Mouse (Mus musculus) liver, postnatal 0 days (tissue): ENCODE measurements at regions not wholly inside any gene's neighbourhood (a gene's known extent, or its start where the extent isn't known, plus 50 kb on each side); places are given as distances from the start of the nearest gene placed in this dataset.

Experiments
- ATAC-seq: fragments of 200-750 bp; cut with Nextera tagmentation; 2 replicates; pipeline ENCODE4 v1.8.0; 2017; ENCODE audit warnings: mild to moderate bottlenecking, moderate library complexity
- DNase-seq: peaks from one replicate; pipeline ENCODE4 v3.0.0-alpha.2; 2016
- H3K27ac ChIP-seq: fragments of 300-500 bp; sonication (generic); 2 replicates; pipeline ENCODE4 v1.5.1; 2014; ENCODE audit warnings: antibody characterized with exemption, moderate library complexity, mild to moderate bottlenecking, low read depth
- H3K27me3 ChIP-seq: fragments of 300-500 bp; sonication (generic); 2 replicates; pipeline ENCODE4 v1.6.1; 2014; ENCODE audit warnings: low read length, control low read depth, mixed read lengths; ENCODE audit not compliant: insufficient read depth
- H3K36me3 ChIP-seq: fragments of 300-500 bp; sonication (generic); replicated peaks from 2 replicates; pipeline ENCODE4 v1.6.1; 2014; ENCODE audit warnings: mild to moderate bottlenecking, control low read depth, low read length, moderate library complexity, mixed read lengths; ENCODE audit not compliant: insufficient read depth
- H3K4me1 ChIP-seq: fragments of 300-500 bp; sonication (generic); 2 replicates; pipeline ENCODE4 v1.6.1; 2014; ENCODE audit warnings: antibody characterized with exemption, mild to moderate bottlenecking, control low read depth; ENCODE audit not compliant: insufficient read depth
- H3K4me2 ChIP-seq: fragments of 300-500 bp; sonication (generic); 2 replicates; pipeline ENCODE4 v1.6.1; 2014; ENCODE audit warnings: low read depth, mild to moderate bottlenecking, low read length, moderate library complexity, mixed read lengths
- H3K4me3 ChIP-seq: fragments of 300-500 bp; sonication (generic); 2 replicates; pipeline ENCODE4 v1.5.1; 2014; ENCODE audit warnings: low read depth, low read length
- H3K9ac ChIP-seq: fragments of 300-500 bp; sonication (generic); replicated peaks from 2 replicates; pipeline ENCODE4 v1.6.1; 2014; ENCODE audit warnings: mild to moderate bottlenecking, moderate library complexity
- H3K9me3 ChIP-seq: fragments of 300-500 bp; sonication (generic); 2 replicates; pipeline ENCODE4 v1.6.1; 2016; ENCODE audit warnings: mild to moderate bottlenecking, control low read depth, low read length, mixed read lengths
- CTCF ChIP-seq: sonication (generic); IDR thresholded peaks from 2 replicates; pipeline ENCODE4 v1.5.1; 2016; ENCODE audit warnings: antibody characterized with exemption, low read depth
- EP300 ChIP-seq: IDR thresholded peaks from 2 replicates; pipeline ENCODE4 v1.6.1; 2016; ENCODE audit warnings: antibody characterized with exemption, low read depth, mild to moderate bottlenecking
- WGBS: fragments of 180-500 bp; shearing (Covaris S2); extraction: QIAGEN DNeasy Blood & Tissue Kit; methylation state at CpG from one replicate; pipeline ENCODE4 v1.1.7; 2014; ENCODE audit not compliant: insufficient replicate concordance; 5-methylcytosine and 5-hydroxymethylcytosine counted together

- Histone ChIP-seq H3K9ac (no peak overlapping the region), H3K27me3 (no peaks in the 10 kb centered on the region), H3K4me1 (no peaks in the 10 kb centered on the region), H3K4me3 (no peak overlapping the region), H3K9me3 (no peaks in the 10 kb centered on the region), H3K27ac (no peak overlapping the region), H3K4me2 (no peak overlapping the region), H3K36me3 (no peaks in the 10 kb centered on the region)
- 27% methylated on average over 8 of the region's 8 CpGs for WGBS
- DNase-seq (no peak), ATAC-seq (no peak)
- peak; percentile 69 for TF ChIP-seq CTCF
- no peak for TF ChIP-seq EP300
Measured at GRCm38 (mm10) chr2:66961808-66962519, 177.2 kb upstream of the Scn7a start.

DNA sequence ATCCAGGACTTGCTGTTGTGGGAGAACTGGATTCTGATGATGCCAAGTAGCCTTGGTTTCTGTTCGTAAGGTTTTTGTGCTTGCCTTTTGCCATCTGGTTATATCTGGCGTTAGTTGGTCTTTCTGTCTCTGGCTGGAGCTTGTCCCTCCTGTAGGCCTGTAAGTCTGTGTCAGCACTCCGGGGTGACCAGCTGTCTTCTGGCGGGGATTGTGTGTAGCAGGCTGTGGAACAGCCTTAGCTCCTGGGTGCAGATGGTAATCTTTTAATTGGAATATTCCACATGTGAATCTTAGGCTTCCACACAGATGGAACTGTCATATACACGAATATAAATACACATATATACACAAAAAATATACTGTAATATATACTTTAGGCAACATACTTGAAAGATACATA lies 156.5 kb upstream of the Scn7a start:
- Histone ChIP-seq H3K4me2 (no peak overlapping the region), H3K4me1 (no peaks in the 10 kb centered on the region), H3K36me3 (no peaks in the 10 kb centered on the region), H3K27ac (no peak overlapping the region), H3K27me3 (no peaks in the 10 kb centered on the region), H3K9me3 (no peaks in the 10 kb centered on the region), H3K4me3 (no peak overlapping the region), H3K9ac (no peak overlapping the region)
- DNase-seq (no peak), ATAC-seq (no peak)
- WGBS = 70% methylated on average over 5 of the region's 5 CpGs
- no peak for TF ChIP-seq CTCF
- TF ChIP-seq EP300 = no peak

DNA sequence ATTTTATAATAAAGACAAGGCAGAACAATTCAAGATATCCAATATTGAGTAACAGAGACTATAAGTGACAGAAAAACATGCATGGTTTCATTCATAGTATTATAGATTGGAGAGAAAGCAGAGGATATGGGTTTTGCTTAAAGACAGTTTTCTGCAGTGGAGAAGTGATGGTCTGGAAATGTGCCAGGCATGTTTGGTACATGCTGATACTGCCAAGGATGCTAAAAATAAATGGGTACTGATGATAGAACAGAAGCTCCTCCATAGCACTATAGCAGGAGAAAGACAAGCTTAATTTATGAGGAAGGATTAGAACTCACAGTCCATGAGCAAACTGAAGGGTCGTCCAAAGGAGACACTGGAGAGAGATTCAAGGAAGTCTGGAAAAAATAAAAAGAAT lies 113.3 kb upstream of the Scn7a start:
- H3K4me2 ChIP-seq = no peak overlapping the region
- DNase-seq (no peak), ATAC-seq (no peak)
- WGBS = 65% methylated on average over 1 of the region's 1 CpGs
- no peaks in the 10 kb centered on the region for H3K4me1 ChIP-seq
- H3K4me3 ChIP-seq = no peak overlapping the region
- no peaks in the 10 kb centered on the region for H3K9me3 ChIP-seq
- TF ChIP-seq EP300 = no peak
- no peak for TF ChIP-seq CTCF
- no peak overlapping the region for H3K9ac ChIP-seq
- no peaks in the 10 kb centered on the region for H3K27me3 ChIP-seq
- no peak overlapping the region for H3K27ac ChIP-seq
- H3K36me3 ChIP-seq = no peaks in the 10 kb centered on the region

GRCm38 (mm10) chr2:66867457-66868216 lies 82.9 kb upstream of the Scn7a start:
- WGBS = 43% methylated on average over 2 of the region's 2 CpGs
- no peak for ATAC-seq
- no peaks in the 10 kb centered on the region for H3K4me1 ChIP-seq

More at GRCm38 (mm10) chr2:66867457-66868216, 82.9 kb upstream of the Scn7a start:
- no peak for DNase-seq
- H3K9me3 ChIP-seq = no peaks in the 10 kb centered on the region
- H3K9ac ChIP-seq = no peak overlapping the region
- TF ChIP-seq EP300 = no peak
- TF ChIP-seq CTCF = no peak
- H3K27ac ChIP-seq = no peak overlapping the region
- no peak overlapping the region for H3K4me3 ChIP-seq
- H3K27me3 ChIP-seq = no peaks in the 10 kb centered on the region
- no peak overlapping the region for H3K4me2 ChIP-seq
- no peaks in the 10 kb centered on the region for H3K36me3 ChIP-seq
